8 mouse cellular contexts compared by ENCODE assay signal in genomic region chr7:132808051-132808796, GRCm38 (mm10). TPM values are rescaled to one million over a fixed set of nuclear protein-coding genes. Genes with fewer than 3 reads are reported as not detected.
DNase-seq lines count a peak whose midpoint lies in the region; ATAC-seq and TF ChIP-seq lines count a peak whose summit lies in the region.

No protein-coding gene starts in this region.

- peaks cover 32% of the 10 kb centered on the region for H3K4me1 ChIP-seq in lung, embryonic 14.5 days (ENCODE audit: insufficient read depth)
- H3K4me1 ChIP-seq in hindbrain, embryonic 10.5 days (replicated peaks), result peaks cover 95% of the 10 kb centered on the region
- peaks cover 62% of the 10 kb centered on the region for H3K4me1 ChIP-seq in liver, postnatal 0 days (ENCODE audit: insufficient read depth)

- H3K9me3 ChIP-seq in lung, embryonic 14.5 days (ENCODE audit: low read depth, low read length), result no peaks in the 10 kb centered on the region
- no peaks in the 10 kb centered on the region for H3K9me3 ChIP-seq in hindbrain, embryonic 10.5 days
- no peaks in the 10 kb centered on the region for H3K9me3 ChIP-seq in liver, postnatal 0 days (ENCODE audit: low read length)

- WGBS in lung, embryonic 14.5 days, result 41% methylated on average over 7 of the region's 7 CpGs
- 35% methylated on average over 7 of the region's 7 CpGs for WGBS in hindbrain, embryonic 10.5 days
- 75% methylated on average over 7 of the region's 7 CpGs for WGBS in liver, postnatal 0 days (ENCODE audit: insufficient replicate concordance)

- H3K27me3 ChIP-seq in lung, embryonic 14.5 days (ENCODE audit: insufficient read depth, low read length), result no peaks in the 10 kb centered on the region
- no peaks in the 10 kb centered on the region for H3K27me3 ChIP-seq in hindbrain, embryonic 10.5 days (ENCODE audit: insufficient read depth, poor library complexity, severe bottlenecking)
- no peaks in the 10 kb centered on the region for H3K27me3 ChIP-seq in liver, postnatal 0 days (ENCODE audit: insufficient read depth, low read length)

- peak overlapping the region; percentile 84 for H3K27ac ChIP-seq in lung, embryonic 14.5 days (ENCODE audit: low read depth)
- H3K27ac ChIP-seq in hindbrain, embryonic 10.5 days, result peak overlapping the region; percentile 85
- peak overlapping the region; percentile 77 for H3K27ac ChIP-seq in liver, postnatal 0 days (ENCODE audit: low read depth)

- H3K9ac ChIP-seq in lung, embryonic 14.5 days, result peak overlapping the region; percentile 43
- H3K9ac ChIP-seq in liver, postnatal 0 days (replicated peaks), result no peak overlapping the region; the same call in 1 of the 2 replicates

- DNase-seq in lung, embryonic 14.5 days, result peak; percentile 40
- no peak for DNase-seq in lung, postnatal 36 days
- peak; percentile 42 for DNase-seq in embryo, embryonic 11 days
- no peak for DNase-seq in hindbrain, embryonic 10.5 days (ENCODE audit: low spot score)
- no peak for DNase-seq in liver, postnatal 0 days
- no peak for DNase-seq in urinary bladder, adult 2 months (ENCODE audit: low spot score)
- no peak for DNase-seq in left cerebral cortex, adult 9 months (ENCODE audit: low spot score in 2 of 2)
- DNase-seq in thymus, postnatal 25 days, result no peak

- peak overlapping the region; percentile 84 for H3K4me2 ChIP-seq in lung, embryonic 14.5 days
- H3K4me2 ChIP-seq in liver, postnatal 0 days (ENCODE audit: low read depth, low read length), result no peak overlapping the region

- H3K36me3 ChIP-seq in lung, embryonic 14.5 days (ENCODE audit: insufficient read depth), result no peaks in the 10 kb centered on the region
- H3K36me3 ChIP-seq in hindbrain, embryonic 10.5 days, result no peaks in the 10 kb centered on the region
- peaks cover 6% of the 10 kb centered on the region; the same call in 1 of the 2 replicates for H3K36me3 ChIP-seq in liver, postnatal 0 days (replicated peaks; ENCODE audit: insufficient read depth, low read length)

- no peak for TF ChIP-seq EP300 in liver, postnatal 0 days (IDR thresholded peaks at IDR 0.05; ENCODE audit: low read depth)

- H3K4me3 ChIP-seq in lung, embryonic 14.5 days (ENCODE audit: low read depth, low read length), result no peak overlapping the region
- H3K4me3 ChIP-seq in hindbrain, embryonic 10.5 days, result peak overlapping the region; percentile 41; the same call in 1 of the 2 replicates
- H3K4me3 ChIP-seq in liver, postnatal 0 days (ENCODE audit: low read depth, low read length), result no peak overlapping the region

- no peak for TF ChIP-seq CTCF in lung, embryonic 14.5 days (IDR thresholded peaks at IDR 0.05; ENCODE audit: low read depth)
- TF ChIP-seq CTCF in liver, postnatal 0 days (IDR thresholded peaks at IDR 0.05; ENCODE audit: low read depth), result no peak

- no peak for ATAC-seq in lung, embryonic 14.5 days (ENCODE audit: insufficient read depth)
- no peak for ATAC-seq in liver, postnatal 0 days

RNA-seq across cellular contexts. Expression of gene Fam53b, which starts 5.5 kb away (rescaled TPM):
- polyA plus RNA-seq in lung, embryonic 14.5 days (2014; fragmentation: Nextera tagmentation; extraction: Ambion mirVana), result 31.2 and 32.4 TPM in 2 replicates
- polyA plus RNA-seq in hindbrain, embryonic 10.5 days (2016; fragmentation: Nextera tagmentation; extraction: Ambion mirVana), result 25.5 and 27.7 TPM in 2 replicates
- 15.2 and 17.2 TPM in 2 replicates for polyA plus RNA-seq in liver, postnatal 0 days (2015; fragmentation: Nextera tagmentation; extraction: Ambion mirVana)
- 11.2 and 15.8 TPM in 2 replicates for polyA plus RNA-seq in urinary bladder, adult 2 months (2012; rRNA removed)

RNA-seq across cellular contexts. Expression of gene Eef1akmt2, which starts 44.2 kb away (rescaled TPM):
- polyA plus RNA-seq in lung, embryonic 14.5 days (2014; fragmentation: Nextera tagmentation; extraction: Ambion mirVana), result 55.6 and 61.8 TPM in 2 replicates
- 76.6 and 80.1 TPM in 2 replicates for polyA plus RNA-seq in hindbrain, embryonic 10.5 days (2016; fragmentation: Nextera tagmentation; extraction: Ambion mirVana)
- polyA plus RNA-seq in liver, postnatal 0 days (2015; fragmentation: Nextera tagmentation; extraction: Ambion mirVana), result 14.1 and 15.0 TPM in 2 replicates
- polyA plus RNA-seq in urinary bladder, adult 2 months (2012; rRNA removed), result 33.7 and 34.9 TPM in 2 replicates

RNA-seq across cellular contexts. Expression of gene Abraxas2, which starts 50.8 kb away (rescaled TPM):
- 37.4 and 39.6 TPM in 2 replicates for polyA plus RNA-seq in lung, embryonic 14.5 days (2014; fragmentation: Nextera tagmentation; extraction: Ambion mirVana)
- 30.7 and 35.5 TPM in 2 replicates for polyA plus RNA-seq in hindbrain, embryonic 10.5 days (2016; fragmentation: Nextera tagmentation; extraction: Ambion mirVana)
- 13.0 and 15.5 TPM in 2 replicates for polyA plus RNA-seq in liver, postnatal 0 days (2015; fragmentation: Nextera tagmentation; extraction: Ambion mirVana)
- 24.0 and 24.7 TPM in 2 replicates for polyA plus RNA-seq in urinary bladder, adult 2 months (2012; rRNA removed)

Comparison
In these comparisons a context has a peak if more than half of its experiments do, and no peak if none do; other contexts are left out.
1. DNase-seq: peak in lung, embryonic 14.5 days (single experiment) and embryo, embryonic 11 days (single experiment); none in lung, postnatal 36 days (single experiment), hindbrain, embryonic 10.5 days (single experiment), liver, postnatal 0 days (single experiment), urinary bladder, adult 2 months (single experiment), left cerebral cortex, adult 9 months (0 of 2) and thymus, postnatal 25 days (single experiment).
2. Peak in every context shown above with its lines, with median percentiles within 50 percentile points of each other: H3K27ac ChIP-seq.